Mouse (Mus musculus) heart, embryonic 11.5 days (tissue): ENCODE measurements around the gene Nlrc3. TPM values are rescaled to one million over a fixed set of nuclear protein-coding genes. Genes with fewer than 3 reads are reported as not detected.

Experiments
- microRNA-seq: library from miRNA; unstranded; fragments of <30 nt; microRNA quantifications from one replicate; pipeline ENCODE4, GENCODE M21; 2016; ENCODE audit warnings: borderline number of aligned reads
- polyA plus RNA-seq: library from polyadenylated mRNA; unstranded; fragments of >200 nt; fragmentation: Nextera tagmentation; extraction: Ambion mirVana; gene quantifications from 2 replicates; pipeline ENCODE4 v1.2.1, GENCODE M21; 2014

The Nlrc3 gene
- polyA plus RNA-seq, 1 experiment from 2014 or later: 1.4 TPM

Small RNA genes lying within 50 kb of the gene (microRNA-seq; reads per million reads assigned to microRNA genes)
- not detected for gene Gm23493

Other genes with a start within 250 kb of the Nlrc3 start
- 20.1 and 21.2 TPM in 2 replicates for gene Zfp263, start 232.5 kb downstream of the Nlrc3 start, polyA plus RNA-seq
- gene Olfr15, start 145.8 kb downstream of the Nlrc3 start, polyA plus RNA-seq: not detected in 2 replicates
- 0.72 and 0.94 TPM in 2 replicates for gene Zfp174, start 129.4 kb downstream of the Nlrc3 start, polyA plus RNA-seq
- gene Naa60, start 104.3 kb downstream of the Nlrc3 start, polyA plus RNA-seq: 39.5 and 41.5 TPM in 2 replicates
- 5.5 and 6.4 TPM in 2 replicates for gene Zfp597, start 92.1 kb downstream of the Nlrc3 start, polyA plus RNA-seq
- 0.92 and 2.2 TPM in 2 replicates for gene Gm20695, start 92.0 kb downstream of the Nlrc3 start, polyA plus RNA-seq
- 5.4 and 7.1 TPM in 2 replicates for gene 1700037C18Rik, start 67.9 kb downstream of the Nlrc3 start, polyA plus RNA-seq
- gene Cluap1, start 67.8 kb downstream of the Nlrc3 start, polyA plus RNA-seq: 13.2 and 13.3 TPM in 2 replicates
- 16.9 and 18.4 TPM in 2 replicates for gene Slx4, start 27.1 kb upstream of the Nlrc3 start, polyA plus RNA-seq
- gene Dnase1, start 60.3 kb upstream of the Nlrc3 start, polyA plus RNA-seq: 2.9 and 3.9 TPM in 2 replicates
- gene Trap1, start 101.2 kb upstream of the Nlrc3 start, polyA plus RNA-seq: 108 TPM in 2 replicates
- 20.5 and 27.9 TPM in 2 replicates for gene Crebbp, start 237.4 kb upstream of the Nlrc3 start, polyA plus RNA-seq